23 mouse cellular contexts compared by ENCODE assay signal in genomic region chr2:171285719-171286394, GRCm38 (mm10).
DNase-seq lines count a peak whose midpoint lies in the region; ATAC-seq and TF ChIP-seq lines count a peak whose summit lies in the region.
"Had no signal": no experiment of that assay in that cellular context is flagged by ENCODE, and none has a peak within 500 bp of the region (broad histone marks: within the 10 kb centered on the region; RNA-seq: fewer than 3 reads in every experiment).

No protein-coding gene starts in this region.

- peak; percentile 91 for ATAC-seq in forebrain, embryonic 11.5 days (replicated peaks; ENCODE audit: low FRiP score)
- ATAC-seq in forebrain, postnatal 0 days, result no peak
- ATAC-seq in limb, embryonic 12.5 days (ENCODE audit: insufficient number of reproducible peaks, insufficient read depth, low FRiP score, low TSS enrichment, low read depth), result no peak
- ATAC-seq in liver, embryonic 12.5 days, result no peak
- ATAC-seq in midbrain, embryonic 11.5 days (ENCODE audit: low FRiP score), result no peak
- ATAC-seq: CD4-positive, CD25-positive, alpha-beta regulatory T cell, adult 4 months; inflammation-experienced regulatory T-cells, adult 6 months; midbrain, embryonic 16.5 days had no signal

- H3K27me3 ChIP-seq in forebrain, embryonic 11.5 days (ENCODE audit: control insufficient read depth, insufficient read depth, low read length), result no peaks in the 10 kb centered on the region
- H3K27me3 ChIP-seq in forebrain, postnatal 0 days (ENCODE audit: insufficient read depth, low read length), result no peaks in the 10 kb centered on the region
- H3K27me3 ChIP-seq in limb, embryonic 12.5 days, result no peaks in the 10 kb centered on the region
- H3K27me3 ChIP-seq in liver, embryonic 12.5 days (replicated peaks), result no peaks in the 10 kb centered on the region
- no peaks in the 10 kb centered on the region for H3K27me3 ChIP-seq in midbrain, embryonic 11.5 days (ENCODE audit: control insufficient read depth, insufficient read depth, low read length)
- H3K27me3 ChIP-seq: embryonic facial prominence, embryonic 15.5 days; limb, embryonic 13.5 days had no signal

- H3K9ac ChIP-seq in forebrain, embryonic 11.5 days (ENCODE audit: low read length), result no peak overlapping the region
- no peak overlapping the region for H3K9ac ChIP-seq in forebrain, postnatal 0 days
- no peak overlapping the region for H3K9ac ChIP-seq in limb, embryonic 12.5 days (replicated peaks)
- H3K9ac ChIP-seq in liver, embryonic 12.5 days, result no peak overlapping the region
- no peak overlapping the region for H3K9ac ChIP-seq in midbrain, embryonic 11.5 days (ENCODE audit: low read length)
- H3K9ac ChIP-seq: embryonic facial prominence, embryonic 15.5 days; hindbrain, embryonic 14.5 days; limb, embryonic 13.5 days; liver, embryonic 14.5 days; lung, embryonic 14.5 days had no signal

- WGBS in forebrain, embryonic 11.5 days, result 9% methylated on average over 6 of the region's 6 CpGs
- 13% methylated on average over 6 of the region's 6 CpGs for WGBS in forebrain, postnatal 0 days
- WGBS in limb, embryonic 12.5 days, result 20% methylated on average over 6 of the region's 6 CpGs
- WGBS in liver, embryonic 12.5 days (ENCODE audit: insufficient replicate concordance), result 49% methylated on average over 6 of the region's 6 CpGs
- 22% methylated on average over 6 of the region's 6 CpGs for WGBS in midbrain, embryonic 11.5 days

- no peaks in the 10 kb centered on the region; the same call in 1 of the 2 replicates for H3K9me3 ChIP-seq in forebrain, embryonic 11.5 days (ENCODE audit: control insufficient read depth, low read length)
- no peaks in the 10 kb centered on the region for H3K9me3 ChIP-seq in forebrain, postnatal 0 days (ENCODE audit: low read length)
- H3K9me3 ChIP-seq in limb, embryonic 12.5 days, result peaks cover 9% of the 10 kb centered on the region
- 0 out of 2 replicates have a peak, but pooled peaks cover 5% of the 10 kb centered on the region for H3K9me3 ChIP-seq in liver, embryonic 12.5 days (replicated peaks)
- peaks cover 3% of the 10 kb centered on the region; the same call in 1 of the 2 replicates for H3K9me3 ChIP-seq in midbrain, embryonic 11.5 days (ENCODE audit: control insufficient read depth, low read length)
- H3K9me3 ChIP-seq: embryonic facial prominence, embryonic 15.5 days had no signal

- DNase-seq in forebrain, embryonic 11.5 days (ENCODE audit: low spot score), result peak; percentile 61
- DNase-seq in forebrain, postnatal 0 days, result no peak
- peak; percentile 10 for DNase-seq in retina, embryonic 14.5 days (ENCODE audit: low spot score)
- DNase-seq in retina, postnatal 1 day, result no peak
- peak; percentile 32 for DNase-seq in embryo, embryonic 11 days
- DNase-seq in midbrain, embryonic 11.5 days (ENCODE audit: low spot score, missing footprints), result no peak
- DNase-seq: adrenal gland, postnatal 14 days; cerebellum, adult 9-10 months; heart, postnatal 4 days; kidney, adult 18-20 months; kidney, postnatal 4 days; layer of hippocampus, adult 9-11 months; lung, embryonic 14.5 days; thymus, adult 2 months had no signal

- H3K36me3 ChIP-seq in forebrain, embryonic 11.5 days (ENCODE audit: control insufficient read depth, insufficient read depth, low read length), result no peaks in the 10 kb centered on the region
- H3K36me3 ChIP-seq in forebrain, postnatal 0 days (ENCODE audit: insufficient read depth), result no peaks in the 10 kb centered on the region
- H3K36me3 ChIP-seq in limb, embryonic 12.5 days, result no peaks in the 10 kb centered on the region
- no peaks in the 10 kb centered on the region for H3K36me3 ChIP-seq in liver, embryonic 12.5 days
- no peaks in the 10 kb centered on the region for H3K36me3 ChIP-seq in midbrain, embryonic 11.5 days (ENCODE audit: control insufficient read depth, insufficient read depth, low read length)
- H3K36me3 ChIP-seq: embryonic facial prominence, embryonic 15.5 days; limb, embryonic 13.5 days had no signal

- H3K4me1 ChIP-seq in forebrain, embryonic 11.5 days (replicated peaks; ENCODE audit: control insufficient read depth, insufficient read depth, low read length), result peaks cover 12% of the 10 kb centered on the region
- no peaks in the 10 kb centered on the region for H3K4me1 ChIP-seq in forebrain, postnatal 0 days (ENCODE audit: insufficient read depth)
- peaks cover 15% of the 10 kb centered on the region for H3K4me1 ChIP-seq in limb, embryonic 12.5 days (replicated peaks)
- no peaks in the 10 kb centered on the region for H3K4me1 ChIP-seq in liver, embryonic 12.5 days
- no peaks in the 10 kb centered on the region for H3K4me1 ChIP-seq in midbrain, embryonic 11.5 days (ENCODE audit: control insufficient read depth, insufficient read depth, low read length)
- H3K4me1 ChIP-seq: embryonic facial prominence, embryonic 15.5 days had no signal

- H3K27ac ChIP-seq in forebrain, embryonic 11.5 days (ENCODE audit: low read depth, low read length), result no peak overlapping the region
- no peak overlapping the region for H3K27ac ChIP-seq in forebrain, postnatal 0 days (ENCODE audit: low read depth, low read length)
- H3K27ac ChIP-seq in limb, embryonic 12.5 days, result 0 out of 2 replicates have a peak overlapping the region, but pooled peaks have one; percentile 13
- no peak overlapping the region for H3K27ac ChIP-seq in liver, embryonic 12.5 days
- no peak overlapping the region for H3K27ac ChIP-seq in midbrain, embryonic 11.5 days (ENCODE audit: low read depth, low read length)
- H3K27ac ChIP-seq: embryonic facial prominence, embryonic 15.5 days; hindbrain, embryonic 14.5 days; limb, embryonic 13.5 days; liver, embryonic 14.5 days had no signal

- no peak for TF ChIP-seq CTCF in forebrain, postnatal 0 days (IDR thresholded peaks at IDR 0.05; ENCODE audit: low read depth)

- no peak overlapping the region for H3K4me3 ChIP-seq in forebrain, embryonic 11.5 days (ENCODE audit: low read depth, low read length)
- no peak overlapping the region for H3K4me3 ChIP-seq in forebrain, postnatal 0 days (ENCODE audit: low read depth, low read length)
- no peak overlapping the region for H3K4me3 ChIP-seq in limb, embryonic 12.5 days (replicated peaks)
- no peak overlapping the region for H3K4me3 ChIP-seq in liver, embryonic 12.5 days
- H3K4me3 ChIP-seq in midbrain, embryonic 11.5 days (ENCODE audit: low read depth, low read length), result no peak overlapping the region
- H3K4me3 ChIP-seq: embryonic facial prominence, embryonic 15.5 days; limb, embryonic 13.5 days had no signal

- no peak overlapping the region for H3K4me2 ChIP-seq in forebrain, embryonic 11.5 days (ENCODE audit: low read depth, low read length, severe bottlenecking)
- no peak overlapping the region for H3K4me2 ChIP-seq in forebrain, postnatal 0 days (ENCODE audit: low read depth)
- H3K4me2 ChIP-seq in limb, embryonic 12.5 days, result no peak overlapping the region
- H3K4me2 ChIP-seq in liver, embryonic 12.5 days, result no peak overlapping the region
- no peak overlapping the region for H3K4me2 ChIP-seq in midbrain, embryonic 11.5 days
- H3K4me2 ChIP-seq: embryonic facial prominence, embryonic 15.5 days; hindbrain, embryonic 14.5 days; limb, embryonic 13.5 days; lung, embryonic 14.5 days had no signal

Comparison
In these comparisons a context has a peak if more than half of its experiments do, and no peak if none do; other contexts are left out.
1. DNase-seq: peak in forebrain, embryonic 11.5 days (single experiment), retina, embryonic 14.5 days (single experiment) and embryo, embryonic 11 days (single experiment); none in forebrain, postnatal 0 days (single experiment), retina, postnatal 1 day (single experiment) and midbrain, embryonic 11.5 days (single experiment).